Mouse (Mus musculus): ENCODE measurements around the gene Igf1r.

- TF ChIP-seq CTCF (IDR thresholded peaks at IDR 0.05; ENCODE audit: insufficient read depth, low read length) = no peak
- TF ChIP-seq POLR2A (IDR thresholded peaks at IDR 0.05; ENCODE audit: borderline replicate concordance, extremely low read depth, low read depth, low read length) = no peak
Measured at GRCm38 (mm10) chr7:68069324-68069723, 116.7 kb downstream of the Igf1r start.

Data from lung, adult 2 months (tissue).